Mouse (Mus musculus) midbrain, embryonic 15.5 days (tissue): ENCODE measurements at regions not wholly inside any gene's neighbourhood (a gene's known extent, or its start where the extent isn't known, plus 50 kb on each side); places are given as distances from the start of the nearest gene placed in this dataset.
A peak's percentile ranks its signal among the peaks of the same experiment; 100 is the strongest.

Source experiments
- ATAC-seq: fragments of 200-750 bp; cut with Nextera tagmentation; replicated peaks from 2 replicates; pipeline ENCODE4 v1.8.0; 2017; ENCODE audit warnings: moderate TSS enrichment
- H3K27ac ChIP-seq: fragments of 300-500 bp; sonication (generic); 2 replicates; pipeline ENCODE4 v1.5.1; 2015; ENCODE audit warnings: mild to moderate bottlenecking, inconsistent platforms
- H3K27me3 ChIP-seq: fragments of 300-500 bp; sonication (generic); replicated peaks from 2 replicates; pipeline ENCODE4 v1.6.1; 2015; ENCODE audit warnings: inconsistent platforms
- H3K36me3 ChIP-seq: fragments of 300-500 bp; sonication (generic); replicated peaks from 2 replicates; pipeline ENCODE4 v1.6.1; 2015; ENCODE audit warnings: inconsistent platforms
- H3K4me1 ChIP-seq: fragments of 300-500 bp; sonication (generic); 2 replicates; pipeline ENCODE4 v1.6.1; 2015; ENCODE audit warnings: inconsistent platforms
- H3K4me2 ChIP-seq: fragments of 300-500 bp; sonication (generic); 2 replicates; pipeline ENCODE4 v1.6.1; 2015; ENCODE audit warnings: inconsistent platforms, mild to moderate bottlenecking, moderate library complexity
- H3K4me3 ChIP-seq: fragments of 300-500 bp; sonication (generic); 2 replicates; pipeline ENCODE4 v1.5.1; 2015; ENCODE audit warnings: mild to moderate bottlenecking, inconsistent platforms
- H3K9ac ChIP-seq: fragments of 300-500 bp; sonication (generic); 2 replicates; pipeline ENCODE4 v1.6.1; 2015; ENCODE audit warnings: mild to moderate bottlenecking, inconsistent platforms
- H3K9me3 ChIP-seq: fragments of 300-500 bp; sonication (generic); 2 replicates; pipeline ENCODE4 v1.6.1; 2016; ENCODE audit warnings: inconsistent platforms
- WGBS: fragments of 180-500 bp; shearing (Covaris S2); methylation state at CpG from one replicate; pipeline ENCODE4 v1.1.7; 2015; ENCODE audit warnings: mixed read lengths; 5-methylcytosine and 5-hydroxymethylcytosine counted together

DNA sequence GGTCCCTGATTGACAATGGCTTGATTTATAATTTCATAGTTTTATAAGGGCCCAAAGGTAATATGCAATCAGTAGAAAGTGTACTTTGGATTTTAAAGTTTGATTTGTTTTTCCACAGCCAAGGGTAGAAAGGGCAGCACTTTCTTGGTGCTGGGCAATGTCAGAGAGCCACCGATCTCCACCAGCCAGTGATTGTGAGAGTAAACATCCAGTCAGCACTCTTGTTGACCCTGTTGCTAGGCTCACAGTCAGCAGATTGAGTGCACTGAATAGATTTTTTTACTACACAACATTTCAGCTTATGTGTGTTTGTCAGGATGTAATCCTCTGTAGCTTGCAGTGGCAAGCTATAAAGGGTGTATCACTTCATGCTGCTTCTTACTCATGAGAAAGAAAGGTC is 176.3 kb downstream of the Ptger3 start:
- no peak overlapping the region for H3K4me2 ChIP-seq
- H3K4me3 ChIP-seq: no peak overlapping the region
- ATAC-seq: no peak
- 81% methylated on average over 1 of the region's 1 CpGs for WGBS
- no peaks in the 10 kb centered on the region for H3K36me3 ChIP-seq
- H3K9me3 ChIP-seq: no peaks in the 10 kb centered on the region
- no peaks in the 10 kb centered on the region for H3K4me1 ChIP-seq
- H3K9ac ChIP-seq: no peak overlapping the region
- no peak overlapping the region for H3K27ac ChIP-seq
- H3K27me3 ChIP-seq: no peaks in the 10 kb centered on the region

DNA sequence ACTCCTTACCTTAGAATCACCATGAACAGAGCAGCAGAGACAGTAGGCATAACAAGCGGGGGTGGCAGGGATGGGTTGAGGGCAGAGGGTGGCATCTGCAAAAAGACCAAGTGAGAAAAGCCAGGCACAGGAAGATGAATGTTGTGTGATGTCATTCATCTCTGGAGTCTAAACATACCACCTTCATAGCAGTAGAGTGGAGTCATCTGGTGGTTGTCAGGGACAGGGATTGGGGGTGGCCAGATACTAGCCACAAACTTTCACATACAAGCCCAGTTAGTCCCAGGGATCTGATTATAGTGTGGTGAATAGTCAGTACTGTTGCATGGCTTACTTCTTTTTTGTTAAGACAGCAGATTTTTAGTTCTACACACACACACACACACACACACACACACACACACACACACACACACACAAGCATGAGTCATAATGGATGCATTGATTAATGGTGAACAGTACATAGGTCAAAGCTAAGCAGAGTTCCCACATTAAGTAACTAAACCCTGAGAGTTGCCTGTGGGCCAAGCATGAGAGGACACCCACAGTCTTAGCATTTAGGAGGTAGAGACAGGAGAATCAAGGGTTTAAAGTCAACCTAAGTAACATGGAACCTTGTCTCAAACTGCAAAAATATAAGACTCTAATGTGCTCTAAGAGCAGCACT is 173.1 kb downstream of the Ptger3 start:
- Histone ChIP-seq H3K4me2 (no peak overlapping the region), H3K4me1 (no peaks in the 10 kb centered on the region), H3K9me3 (no peaks in the 10 kb centered on the region), H3K9ac (no peak overlapping the region), H3K27ac (no peak overlapping the region), H3K4me3 (no peak overlapping the region), H3K27me3 (no peaks in the 10 kb centered on the region), H3K36me3 (no peaks in the 10 kb centered on the region)
- 95% methylated on average over 1 of the region's 1 CpGs for WGBS
- ATAC-seq: no peak

DNA sequence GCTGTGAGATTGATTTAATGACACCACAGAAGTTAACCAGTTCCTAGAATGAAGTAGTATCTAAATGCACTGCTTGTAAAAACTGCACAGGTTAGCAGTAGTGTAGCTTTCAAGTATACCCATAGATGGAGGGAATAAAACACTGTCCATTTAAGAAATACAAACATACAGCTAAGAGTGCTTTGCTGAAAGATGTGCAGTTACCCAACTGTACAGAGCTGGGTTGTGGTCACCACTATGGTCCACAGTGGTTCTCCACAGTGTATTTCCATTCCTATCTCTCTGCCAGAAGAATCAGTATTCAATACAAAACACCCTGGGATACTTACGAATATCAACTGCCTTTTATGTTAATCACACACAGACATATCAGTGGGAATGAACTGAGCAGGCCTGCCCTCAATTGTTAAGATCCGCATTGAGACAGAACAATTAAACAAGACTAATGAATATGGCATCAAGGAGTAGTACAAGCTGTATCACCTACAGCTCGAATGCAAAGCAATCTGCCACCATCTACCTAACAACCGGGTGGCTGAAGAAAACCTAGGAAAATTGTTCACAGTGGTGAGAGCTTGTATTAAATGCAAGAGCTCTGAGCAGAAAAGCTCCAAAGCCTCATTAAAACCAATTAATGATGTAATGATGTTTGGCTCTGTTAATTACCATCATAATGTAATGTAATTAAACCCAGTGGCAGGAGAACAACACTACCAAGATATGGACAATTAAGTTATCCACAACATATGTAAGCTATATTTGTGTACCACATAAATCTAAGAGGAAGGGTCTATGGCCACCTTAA is 165.6 kb downstream of the Ptger3 start:
- Histone ChIP-seq H3K27ac (no peak overlapping the region), H3K4me2 (no peak overlapping the region), H3K27me3 (no peaks in the 10 kb centered on the region), H3K4me3 (no peak overlapping the region), H3K4me1 (no peaks in the 10 kb centered on the region), H3K9ac (no peak overlapping the region), H3K9me3 (no peaks in the 10 kb centered on the region), H3K36me3 (no peaks in the 10 kb centered on the region)
- 65% methylated on average over 4 of the region's 4 CpGs for WGBS
- ATAC-seq: no peak

DNA sequence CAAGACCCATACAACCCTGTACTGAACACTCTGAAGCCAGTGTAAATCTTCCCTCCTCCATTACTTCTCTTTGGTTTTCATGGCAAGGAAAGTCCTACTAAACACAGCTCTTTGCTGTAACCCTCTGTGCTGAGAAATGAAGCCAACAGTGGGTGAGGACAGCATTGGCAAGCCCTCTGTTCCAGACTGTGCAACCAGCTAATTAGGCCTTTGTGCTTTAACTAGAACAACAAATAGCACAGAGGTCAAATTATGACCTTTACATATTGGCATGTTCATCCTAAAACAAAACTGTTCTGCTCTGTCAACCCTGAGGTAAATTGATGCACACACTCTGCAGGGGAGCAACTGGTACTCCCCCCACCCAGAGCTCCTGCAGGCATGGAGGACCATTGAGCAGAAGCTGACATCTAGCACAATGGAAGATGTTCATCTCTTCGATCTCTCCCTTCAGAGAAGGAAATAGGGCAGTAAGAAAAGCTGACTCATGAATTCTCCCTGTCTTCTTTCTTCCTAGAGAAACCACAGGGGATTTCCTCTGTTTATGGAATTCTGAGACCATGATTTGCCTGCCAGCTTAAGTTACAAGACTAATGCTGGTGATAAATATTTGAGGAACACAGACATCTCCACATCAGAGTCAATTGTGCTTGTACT is 163.1 kb downstream of the Ptger3 start:
- Histone ChIP-seq H3K27ac (no peak overlapping the region), H3K9ac (no peak overlapping the region), H3K36me3 (no peaks in the 10 kb centered on the region), H3K27me3 (no peaks in the 10 kb centered on the region), H3K4me2 (no peak overlapping the region), H3K9me3 (no peaks in the 10 kb centered on the region), H3K4me1 (no peaks in the 10 kb centered on the region), H3K4me3 (no peak overlapping the region)
- no peak for ATAC-seq
- WGBS: 26% methylated on average over 1 of the region's 1 CpGs

DNA sequence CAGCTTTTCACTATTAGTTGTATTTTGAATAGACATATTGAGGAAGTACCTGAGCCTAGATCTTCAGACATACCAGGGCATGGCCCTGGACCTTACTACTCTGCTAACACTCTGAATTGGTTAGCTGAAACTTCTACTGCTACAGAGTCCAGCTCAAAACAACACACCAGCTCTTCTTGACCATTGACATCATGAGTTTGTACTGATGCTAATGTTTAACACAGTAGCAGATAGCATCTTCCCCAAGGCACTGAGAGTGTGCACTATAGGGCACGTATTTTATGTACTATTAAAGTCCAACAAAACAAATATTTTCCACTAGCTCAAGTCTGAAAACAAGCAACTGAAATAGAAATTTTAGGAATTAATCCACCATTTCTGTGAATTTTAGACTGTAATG is 157.8 kb downstream of the Ptger3 start:
- no peak for ATAC-seq
- H3K9ac ChIP-seq: no peak overlapping the region
- no peaks in the 10 kb centered on the region for H3K36me3 ChIP-seq
- no peaks in the 10 kb centered on the region for H3K9me3 ChIP-seq
- no peak overlapping the region for H3K4me2 ChIP-seq
- H3K27ac ChIP-seq: no peak overlapping the region
- H3K4me1 ChIP-seq: no peaks in the 10 kb centered on the region
- no peak overlapping the region for H3K4me3 ChIP-seq
- no peaks in the 10 kb centered on the region for H3K27me3 ChIP-seq
- WGBS: 68% methylated on average over 1 of the region's 1 CpGs

DNA sequence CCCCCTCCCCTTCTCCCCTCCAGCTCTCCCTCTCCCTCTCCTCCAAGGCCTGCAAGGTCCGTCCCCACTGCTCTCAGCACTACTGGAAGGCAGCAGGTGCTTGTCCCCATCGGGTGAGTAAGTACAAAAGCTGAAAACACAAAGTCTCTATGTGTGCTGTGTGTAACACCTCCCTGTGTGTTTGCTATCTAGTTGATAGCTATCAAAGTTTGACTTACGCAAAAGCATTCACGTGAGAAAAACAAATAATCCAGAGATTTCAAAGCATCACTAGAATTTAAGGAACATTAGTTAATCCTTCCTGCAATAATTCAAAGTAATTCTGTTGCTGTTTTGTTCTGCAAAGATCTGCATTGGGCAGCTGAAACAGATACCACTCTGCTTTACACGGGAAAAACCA is 156.5 kb downstream of the Ptger3 start:
- H3K27me3 ChIP-seq: no peaks in the 10 kb centered on the region
- no peak for ATAC-seq
- H3K9me3 ChIP-seq: no peaks in the 10 kb centered on the region
- 75% methylated on average over 5 of the region's 5 CpGs for WGBS
- H3K36me3 ChIP-seq: no peaks in the 10 kb centered on the region
- H3K4me3 ChIP-seq: no peak overlapping the region
- H3K4me2 ChIP-seq: no peak overlapping the region
- no peak overlapping the region for H3K27ac ChIP-seq
- H3K9ac ChIP-seq: no peak overlapping the region
- H3K4me1 ChIP-seq: no peaks in the 10 kb centered on the region

DNA sequence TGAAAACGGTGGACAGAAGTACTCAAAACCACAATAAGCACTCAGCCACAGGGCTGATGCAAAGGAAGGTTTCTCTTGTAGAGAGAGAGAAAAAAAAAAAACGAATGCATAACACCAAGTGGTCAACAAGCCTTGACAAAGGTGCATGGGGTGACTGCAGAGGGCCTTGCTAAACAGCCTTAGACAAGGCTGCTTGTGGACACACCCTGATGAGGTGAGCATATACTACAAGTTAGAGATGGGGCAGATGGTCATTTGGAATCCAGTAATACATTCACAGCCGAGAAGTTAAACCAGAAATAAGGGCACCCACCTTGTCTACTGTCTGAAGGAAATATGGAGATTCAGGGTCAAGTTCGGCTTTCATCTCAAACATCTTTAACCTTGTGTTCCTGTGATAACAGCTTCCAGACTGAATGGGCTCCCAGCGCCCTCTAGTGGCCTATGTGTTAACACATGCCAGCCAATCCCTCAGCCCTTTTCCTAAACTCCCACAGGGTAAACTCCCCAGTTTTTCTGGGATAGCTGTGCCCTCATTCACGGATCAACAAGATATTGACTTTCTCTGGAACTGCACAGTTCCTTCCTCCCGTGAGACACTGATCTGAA is 150.7 kb downstream of the Ptger3 start:
- WGBS: 21% methylated on average over 7 of the region's 7 CpGs
- Histone ChIP-seq H3K9me3 (no peaks in the 10 kb centered on the region), H3K4me1 (no peaks in the 10 kb centered on the region), H3K9ac (no peak overlapping the region), H3K4me3 (no peak overlapping the region), H3K27me3 (no peaks in the 10 kb centered on the region), H3K4me2 (no peak overlapping the region), H3K27ac (no peak overlapping the region), H3K36me3 (no peaks in the 10 kb centered on the region)
- ATAC-seq: peak; percentile 81

DNA sequence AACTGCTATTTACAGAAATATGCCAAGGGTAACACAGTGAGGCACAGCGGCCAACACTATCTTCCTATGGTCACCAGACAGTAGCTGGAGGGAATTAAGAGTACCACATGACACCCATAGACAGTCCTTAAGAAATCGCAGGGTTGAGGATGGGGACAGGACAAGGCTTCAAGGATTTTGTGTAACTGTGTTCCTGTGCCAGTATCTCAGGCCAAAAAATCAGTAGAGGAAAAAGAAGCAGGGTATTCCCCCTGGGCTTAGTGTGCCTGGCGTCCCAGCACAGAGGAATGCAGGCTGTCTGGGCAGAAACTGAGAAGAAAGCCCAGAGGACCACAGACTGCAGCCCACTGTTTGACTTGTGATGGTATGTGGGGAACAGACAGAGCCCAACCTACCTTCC is 147.3 kb downstream of the Ptger3 start:
- Histone ChIP-seq H3K4me2 (no peak overlapping the region), H3K4me1 (no peaks in the 10 kb centered on the region), H3K9ac (no peak overlapping the region), H3K4me3 (no peak overlapping the region), H3K36me3 (no peaks in the 10 kb centered on the region), H3K27ac (no peak overlapping the region), H3K9me3 (no peaks in the 10 kb centered on the region), H3K27me3 (no peaks in the 10 kb centered on the region)
- WGBS: 76% methylated on average over 3 of the region's 3 CpGs
- ATAC-seq: no peak

DNA sequence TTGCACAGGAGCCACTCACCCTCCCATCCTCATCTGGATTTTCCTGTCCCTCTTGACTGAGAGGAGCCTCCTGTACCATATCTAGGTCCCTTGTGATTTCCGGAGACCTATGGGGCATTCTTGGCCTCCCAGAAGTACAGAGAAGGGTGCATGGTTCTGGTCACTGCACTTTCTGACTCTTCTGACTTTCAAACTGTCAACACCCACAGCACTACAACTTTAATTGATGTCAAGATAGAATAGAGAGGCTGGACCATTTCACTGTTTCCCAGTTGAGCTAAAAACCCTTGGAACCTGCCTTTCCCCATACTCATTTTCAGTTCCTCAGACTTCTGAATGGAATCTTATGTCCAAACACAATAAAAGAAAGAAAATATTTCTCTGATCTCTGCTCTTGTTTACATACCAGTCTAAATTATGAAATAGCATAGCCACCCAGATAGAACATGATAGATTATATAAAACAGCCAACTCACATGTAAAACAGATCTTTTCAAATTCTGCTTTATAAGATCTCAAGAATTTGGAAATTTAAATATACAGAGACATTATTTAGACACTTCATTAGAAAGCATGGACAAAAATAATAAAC is 144.2 kb downstream of the Ptger3 start:
- no peaks in the 10 kb centered on the region for H3K9me3 ChIP-seq

DNA sequence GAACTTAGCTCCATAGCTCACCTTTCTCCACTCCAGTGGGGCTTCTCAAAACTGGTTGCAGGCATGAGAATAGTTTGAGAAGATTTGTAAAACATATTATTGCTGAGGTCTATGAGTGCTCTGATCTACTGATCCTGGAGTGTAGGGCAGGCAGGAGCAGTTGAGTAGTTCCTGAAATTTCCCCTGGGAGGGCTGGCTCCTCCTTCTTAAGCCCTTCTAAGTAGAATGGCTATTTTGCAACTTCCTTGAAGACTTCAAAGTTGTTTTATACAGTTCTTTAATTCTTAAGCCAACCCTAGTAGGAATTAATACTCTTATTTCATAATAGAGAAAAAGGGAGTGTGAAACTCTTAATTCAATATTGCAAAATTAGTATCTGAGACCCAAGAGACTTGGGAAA is 133.3 kb downstream of the Ptger3 start:
- ATAC-seq: no peak
- no peak overlapping the region for H3K4me3 ChIP-seq
- H3K4me2 ChIP-seq: no peak overlapping the region
- no peaks in the 10 kb centered on the region for H3K36me3 ChIP-seq
- no peak overlapping the region for H3K9ac ChIP-seq
- H3K9me3 ChIP-seq: no peaks in the 10 kb centered on the region
- H3K4me1 ChIP-seq: no peaks in the 10 kb centered on the region
- no peaks in the 10 kb centered on the region for H3K27me3 ChIP-seq
- no peak overlapping the region for H3K27ac ChIP-seq

More for the DNA sequence above, 144.2 kb downstream of the Ptger3 start:
- Histone ChIP-seq H3K27me3 (no peaks in the 10 kb centered on the region), H3K4me3 (no peak overlapping the region), H3K4me2 (no peak overlapping the region), H3K36me3 (no peaks in the 10 kb centered on the region), H3K9ac (no peak overlapping the region), H3K27ac (no peak overlapping the region), H3K4me1 (no peaks in the 10 kb centered on the region)
- ATAC-seq: no peak
- WGBS: 88% methylated on average over 1 of the region's 1 CpGs

DNA sequence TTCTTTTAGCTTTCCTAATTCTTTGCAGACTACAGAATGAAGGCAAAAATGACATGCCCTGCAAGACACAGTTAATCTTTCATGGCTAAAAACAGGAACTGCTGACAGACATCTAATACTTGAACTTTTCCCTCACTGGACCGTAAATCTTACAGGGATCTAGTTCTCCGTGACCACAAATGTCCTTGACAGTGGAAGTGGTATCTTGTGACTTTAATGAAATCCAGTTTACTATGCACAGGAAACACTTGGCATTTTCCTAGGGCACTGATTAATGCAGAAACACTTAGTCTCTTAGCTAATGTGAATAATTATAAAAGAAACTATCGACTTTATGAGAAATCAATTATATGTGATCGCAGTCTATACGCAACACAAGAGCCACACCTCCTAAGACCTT is 131.8 kb downstream of the Ptger3 start:
- 88% methylated on average over 5 of the region's 5 CpGs for WGBS
- no peaks in the 10 kb centered on the region for H3K9me3 ChIP-seq
- no peak overlapping the region for H3K9ac ChIP-seq
- H3K27ac ChIP-seq: no peak overlapping the region
- no peak overlapping the region for H3K4me2 ChIP-seq
- H3K4me1 ChIP-seq: no peaks in the 10 kb centered on the region
- no peak overlapping the region for H3K4me3 ChIP-seq
- no peak for ATAC-seq
- no peaks in the 10 kb centered on the region for H3K27me3 ChIP-seq
- H3K36me3 ChIP-seq: no peaks in the 10 kb centered on the region
